Mouse (Mus musculus): Measurements from ENCODE around the gene Gabpb1. TPM values are rescaled to one million over a fixed set of nuclear protein-coding genes. Genes with fewer than 3 reads are reported as not detected.

Gabpb1 gene
- 18.7 and 19.9 TPM in 2 replicates for total RNA-seq (2021)
- long read RNA-seq, experiment 1, full-length matches to known transcripts: 24 of 40 reads
- long read RNA-seq, experiment 1, partial matches to known transcripts: 5 of 40 reads
- long read RNA-seq, experiment 1, other reads (novel, unspliced or antisense): 11 of 40 reads
- long read RNA-seq, experiment 2, full-length matches to known transcripts: 9 of 16 reads
- long read RNA-seq, experiment 2, partial matches to known transcripts: 1 of 16 reads
- long read RNA-seq, experiment 2, other reads (novel, unspliced or antisense): 6 of 16 reads

- no peak for DNase-seq
Observed at GRCm38 (mm10) chr2:126676122-126676515, at the start of gene Gabpb1. Gene Gabpb1 (minus strand): TSS chr2:126676337.

GRCm38 (mm10) chr2:126712950-126713349, 36.8 kb upstream of the Gabpb1 start:
- no peak for DNase-seq

GRCm38 (mm10) chr2:126712526-126712925, 36.4 kb upstream of the Gabpb1 start:
- DNase-seq: no peak

GRCm38 (mm10) chr2:126708361-126708760, 32.2 kb upstream of the Gabpb1 start:
- no peak for DNase-seq

GRCm38 (mm10) chr2:126707438-126707779, 31.3 kb upstream of the Gabpb1 start:
- no peak for DNase-seq

- peak; percentile 99 for DNase-seq
Observed at GRCm38 (mm10) chr2:126706759-126707437, 30.8 kb upstream of the Gabpb1 start, which contains the start of gene Usp8. Gene Usp8 (plus strand): TSS chr2:126707328.

GRCm38 (mm10) chr2:126695285-126695684, 19.1 kb upstream of the Gabpb1 start:
- DNase-seq: no peak

GRCm38 (mm10) chr2:126691290-126691689, 15.2 kb upstream of the Gabpb1 start:
- DNase-seq: no peak

- DNase-seq: no peak
Observed at GRCm38 (mm10) chr2:126682937-126683336, 6.8 kb upstream of the Gabpb1 start.

- DNase-seq: peak; percentile 24
Observed at GRCm38 (mm10) chr2:126682333-126682732, 6.2 kb upstream of the Gabpb1 start.

GRCm38 (mm10) chr2:126677366-126677765, 1.2 kb upstream of the Gabpb1 start:
- no peak for DNase-seq

- DNase-seq: peak; percentile 92
Observed at GRCm38 (mm10) chr2:126675169-126676121, 692 bp downstream of the Gabpb1 start.

GRCm38 (mm10) chr2:126674441-126675168, 1.5 kb downstream of the Gabpb1 start:
- peak; percentile 76 for DNase-seq

GRCm38 (mm10) chr2:126673317-126674242, 2.6 kb downstream of the Gabpb1 start:
- no peak for DNase-seq

- DNase-seq: no peak
Observed at GRCm38 (mm10) chr2:126668621-126669252, 7.4 kb downstream of the Gabpb1 start.

GRCm38 (mm10) chr2:126665984-126666383, 10.2 kb downstream of the Gabpb1 start:
- DNase-seq: no peak

- peak; percentile 52 for DNase-seq
Observed at GRCm38 (mm10) chr2:126663481-126663880, 12.7 kb downstream of the Gabpb1 start.

GRCm38 (mm10) chr2:126652929-126653328, 23.2 kb downstream of the Gabpb1 start:
- DNase-seq: no peak

- no peak for DNase-seq
Observed at GRCm38 (mm10) chr2:126647762-126648161, 28.4 kb downstream of the Gabpb1 start.

- DNase-seq: no peak
Observed at GRCm38 (mm10) chr2:126646461-126646860, 29.7 kb downstream of the Gabpb1 start.
